Mouse (Mus musculus) G1E (cell line): Measurements from ENCODE around the gene Apopt1.

Source experiments
- CTCF ChIP-seq: IDR thresholded peaks from 2 replicates; pipeline ENCODE4 v1.5.1; 2012; ENCODE audit warnings: low read depth, low read length, inconsistent platforms, mixed read lengths
- GATA1 ChIP-seq: IDR thresholded peaks from 2 replicates; pipeline ENCODE4 v1.6.1; 2012; ENCODE audit warnings: borderline replicate concordance, low read length, inconsistent platforms, mixed read lengths
- GATA2 ChIP-seq: IDR thresholded peaks from 2 replicates; pipeline ENCODE4 v1.6.1; 2012; ENCODE audit warnings: low read depth, low read length, inconsistent platforms, borderline replicate concordance

GRCm38 (mm10) chr12:111686390-111686789 is 26.7 kb upstream of the Apopt1 start:
- no peak for TF ChIP-seq GATA1
- TF ChIP-seq CTCF = no peak
- no peak for TF ChIP-seq GATA2
